Mouse (Mus musculus): ENCODE data around the gene Fam126a.

- TF ChIP-seq CTCF (IDR thresholded peaks at IDR 0.05; ENCODE audit: borderline replicate concordance, extremely low read depth, insufficient read depth, insufficient read length): no peak
- TF ChIP-seq POLR2A (IDR thresholded peaks at IDR 0.05; ENCODE audit: borderline replicate concordance, extremely low read depth, insufficient read depth, insufficient read length, poor library complexity, severe bottlenecking): no peak
These were observed 12.9 kb upstream of the Fam126a start for GRCm38 (mm10) chr5:24043367-24043766.
